Mouse (Mus musculus) activated CD4-positive, CD25-positive, alpha-beta regulatory T cell (primary cell): ENCODE data around the gene Map3k21. TPM values are rescaled to one million over a fixed set of nuclear protein-coding genes. Genes with fewer than 3 reads are reported as not detected.

Source experiments
- polyA plus RNA-seq, 2 experiments: library from polyadenylated mRNA; unstranded; fragments of 100-300 nt; shearing (Covaris generic); gene quantifications; one replicate each; pipeline ENCODE4 v1.2.1; 2017

Map3k21 gene
- polyA plus RNA-seq: under 1 TPM in 1 of 2 experiments, not detected in 1; 0.17 TPM

DNA sequence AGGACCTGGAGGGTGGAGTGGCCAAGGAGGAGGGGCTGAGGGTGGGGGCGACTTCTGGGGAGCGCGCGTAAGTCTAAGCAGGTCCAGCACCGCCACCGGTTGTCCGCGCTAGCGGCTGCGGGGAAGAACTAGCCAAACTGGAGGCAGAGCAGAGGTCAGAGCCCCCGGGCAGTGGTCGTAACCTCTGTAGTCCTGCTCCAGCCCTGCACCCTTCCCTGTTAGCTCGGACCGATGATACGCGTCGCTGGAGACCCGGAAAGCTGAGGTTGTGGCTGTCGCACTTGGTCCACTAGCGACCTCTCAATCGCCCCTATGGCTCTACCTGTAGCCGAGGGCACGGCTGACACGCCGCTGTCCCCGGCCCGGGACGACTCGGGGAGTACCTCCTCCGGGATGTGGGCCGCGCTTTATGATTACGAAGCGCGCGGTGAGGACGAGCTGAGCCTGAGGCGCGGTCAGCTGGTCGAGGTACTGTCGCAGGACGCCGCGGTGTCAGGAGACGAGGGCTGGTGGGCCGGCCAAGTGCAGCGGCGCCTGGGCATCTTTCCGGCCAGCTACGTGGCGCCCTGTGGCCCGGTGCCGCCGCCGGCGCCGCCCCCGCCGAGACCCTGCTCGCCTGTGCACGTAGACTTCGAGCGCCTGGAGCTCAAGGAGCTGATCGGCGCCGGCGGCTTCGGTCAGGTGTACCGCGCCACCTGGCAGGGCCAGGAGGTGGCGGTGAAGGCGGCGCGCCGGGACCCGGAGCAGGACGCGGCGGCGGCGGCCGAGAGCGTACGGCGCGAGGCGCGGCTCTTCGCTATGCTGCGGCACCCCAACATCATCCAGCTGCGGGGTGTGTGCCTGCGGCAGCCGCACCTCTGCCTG, at the start of gene Map3k21:
Map3k21 (plus strand) TSS at position 86 of the 864 bp plus-strand sequence.

GRCm38 (mm10) chr8:125897868-125898788, 12.1 kb upstream of the Map3k21 start, which contains the start of gene Pcnx2:
TSS of gene Pcnx2 (minus strand) at chr8:125898317.

DNA sequence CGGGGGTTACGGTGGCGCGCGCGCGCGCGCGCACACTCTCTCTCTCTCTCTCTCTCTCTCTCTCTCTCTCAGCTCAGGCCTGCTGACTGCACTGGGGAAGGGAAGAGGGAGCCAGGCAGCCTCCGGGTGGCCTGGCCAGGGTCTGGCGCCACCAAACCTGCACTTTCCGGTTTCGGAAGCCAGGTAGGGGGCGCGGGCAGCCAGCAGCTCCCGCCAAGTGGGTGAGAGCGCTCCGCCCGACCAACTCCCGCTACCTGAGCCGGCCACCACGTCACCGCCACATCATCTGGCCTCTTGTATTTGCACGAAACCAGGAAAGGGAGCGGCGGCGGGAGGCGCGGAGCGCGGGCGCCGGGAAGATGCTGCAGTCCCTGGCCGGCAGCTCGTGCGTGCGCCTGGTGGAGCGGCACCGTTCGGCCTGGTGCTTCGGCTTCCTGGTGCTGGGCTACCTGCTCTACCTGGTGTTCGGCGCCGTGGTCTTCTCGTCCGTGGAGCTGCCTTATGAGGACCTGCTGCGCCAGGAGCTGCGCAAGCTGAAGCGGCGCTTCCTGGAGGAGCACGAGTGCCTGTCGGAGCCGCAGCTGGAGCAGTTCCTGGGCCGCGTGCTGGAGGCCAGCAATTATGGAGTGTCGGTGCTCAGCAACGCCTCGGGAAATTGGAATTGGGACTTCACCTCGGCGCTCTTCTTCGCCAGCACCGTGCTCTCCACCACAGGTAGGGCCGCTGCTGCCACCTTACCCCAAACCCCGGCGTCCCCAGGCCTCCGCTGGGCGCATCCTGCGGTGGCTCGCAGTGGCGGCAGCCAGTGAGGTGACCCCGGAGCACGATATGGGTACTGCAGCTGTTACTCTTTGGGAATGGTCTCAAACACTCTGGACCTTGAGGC, 85.1 kb downstream of the Map3k21 start, which contains the start of gene Kcnk1:
Kcnk1 (plus strand) TSS at position 70 of the 886 bp plus-strand sequence.

Other genes with a start within 250 kb of the Map3k21 start
- 1 to 10 TPM in 1 of 2 experiments, under 1 TPM in 1; 0.45 to 1.7 TPM for gene Map10, start 240.6 kb upstream of the Map3k21 start, polyA plus RNA-seq
- gene Ntpcr, start 180.5 kb upstream of the Map3k21 start, polyA plus RNA-seq: 10 to 100 TPM; 28.1 to 34.9 TPM
- gene Pcnx2, start 12.1 kb upstream of the Map3k21 start, polyA plus RNA-seq: under 1 TPM; 0.41 to 0.58 TPM
- gene Kcnk1, start 84.7 kb downstream of the Map3k21 start, polyA plus RNA-seq: not detected